Mouse (Mus musculus) liver, adult 2 months (tissue): ENCODE results near the gene Med20. TPM values are rescaled to one million over a fixed set of nuclear protein-coding genes. Genes with fewer than 3 reads are reported as not detected.
"Not testable (repeated sequence)": the region's sequence is repeated elsewhere in the genome, so short reads cannot be mapped to it uniquely, and the experiment has no call there.

Experiments used
- DNase-seq: peaks from one replicate; pipeline ENCODE4 v3.0.0-alpha.2; 2011; ENCODE audit warnings: low read depth, low spot score; ENCODE audit errors: extremely low read depth
- H3K27ac ChIP-seq: fragments of 200-500 bp; replicated peaks from 2 replicates; pipeline ENCODE4 v1.5.1; 2012; ENCODE audit warnings: low read depth, mild to moderate bottlenecking, control low read depth, inconsistent platforms, low read length; ENCODE audit not compliant: insufficient read depth
- H3K27me3 ChIP-seq: fragments of 200-500 bp; 2 replicates; pipeline ENCODE4 v1.6.1; 2012; ENCODE audit warnings: mild to moderate bottlenecking, moderate library complexity, low read length, inconsistent platforms; ENCODE audit not compliant: control insufficient read depth, insufficient read depth
- H3K36me3 ChIP-seq: fragments of 200-500 bp; 2 replicates; pipeline ENCODE4 v1.6.1; 2012; ENCODE audit warnings: low read length, inconsistent platforms; ENCODE audit not compliant: control insufficient read depth, insufficient read depth
- H3K4me1 ChIP-seq: fragments of 200-500 bp; 2 replicates; pipeline ENCODE4 v1.6.1; 2011; ENCODE audit warnings: low read length; ENCODE audit not compliant: control insufficient read depth, insufficient read depth
- H3K4me3 ChIP-seq: fragments of 200-500 bp; 2 replicates; pipeline ENCODE4 v1.5.1; 2011; ENCODE audit warnings: low read depth, mild to moderate bottlenecking, control low read depth, low read length, moderate library complexity; ENCODE audit not compliant: insufficient read depth
- H3K79me2 ChIP-seq: fragments of 200-500 bp; 2 replicates; pipeline ENCODE4 v1.6.1; 2012; ENCODE audit warnings: inconsistent platforms, mild to moderate bottlenecking, low read length, moderate library complexity; ENCODE audit not compliant: control insufficient read depth, insufficient read depth
- H3K9ac ChIP-seq: fragments of 200-500 bp; 2 replicates; pipeline ENCODE4 v1.6.1; 2012; ENCODE audit warnings: low read depth, mild to moderate bottlenecking, control low read depth, inconsistent platforms, low read length
- CTCF ChIP-seq: fragments of 200-500 bp; IDR thresholded peaks from 2 replicates; pipeline ENCODE4 v1.5.1; 2011; ENCODE audit warnings: low read depth, low read length, control low read depth
- POLR2A ChIP-seq: fragments of 200-500 bp; IDR thresholded peaks from 2 replicates; pipeline ENCODE4 v1.6.1; 2011; ENCODE audit warnings: low read length, control low read depth; ENCODE audit not compliant: insufficient read depth; ENCODE audit errors: extremely low read depth
- WGBS: fragments of 180-500 bp; shearing (Covaris S2); methylation state at CpG from one replicate; pipeline ENCODE4 v1.1.7; 2018; 5-methylcytosine and 5-hydroxymethylcytosine counted together
- polyA plus RNA-seq: library from polyadenylated mRNA; depleted of rRNA; stranded (reverse); fragments of >200 nt; gene quantifications from 2 replicates; pipeline ENCODE4 v1.2.3, GENCODE M21; 2012
- total RNA-seq: library from RNA; depleted of rRNA; stranded (reverse); fragments of >200 nt; gene quantifications from 2 replicates; pipeline ENCODE4 v1.2.3, GENCODE M21; 2014

The Med20 gene
- total and polyA plus RNA-seq, 2 experiments: 15.0 to 19.4 TPM

DNA sequence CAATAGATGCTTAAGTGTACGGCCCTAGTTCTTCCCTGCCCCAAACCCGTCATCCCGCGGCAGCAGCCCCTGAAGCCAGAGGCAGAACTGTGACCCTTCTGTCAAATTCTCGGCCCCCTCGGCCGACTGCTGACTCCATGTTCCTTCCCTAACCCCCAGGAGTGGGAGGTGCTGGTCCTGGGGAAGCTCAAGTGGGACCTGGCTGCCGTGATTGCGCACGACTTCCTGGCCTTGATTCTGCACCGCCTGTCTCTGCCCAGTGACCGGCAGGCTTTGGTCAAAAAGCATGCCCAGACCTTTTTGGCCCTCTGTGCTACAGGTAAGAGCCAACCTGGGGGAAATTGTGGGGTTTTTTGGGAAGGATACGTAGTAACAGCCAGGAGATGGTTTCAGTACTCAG, 14.1 kb upstream of the Med20 start:
- DNase-seq: no peak
- H3K9ac ChIP-seq: no peak overlapping the region
- H3K36me3 ChIP-seq: peaks cover 5% of the 10 kb centered on the region; the same call in 1 of the 2 replicates
- peaks cover 8% of the 10 kb centered on the region for H3K4me1 ChIP-seq
- 67% methylated on average over 13 of the region's 13 CpGs for WGBS
- H3K4me3 ChIP-seq: no peak overlapping the region
- TF ChIP-seq CTCF: no peak
- no peak for TF ChIP-seq POLR2A
- no peak overlapping the region for H3K27ac ChIP-seq
- H3K79me2 ChIP-seq: peaks cover 5% of the 10 kb centered on the region; the same call in 1 of the 2 replicates
- no peaks in the 10 kb centered on the region for H3K27me3 ChIP-seq

GRCm38 (mm10) chr17:47597838-47598579, 13.4 kb upstream of the Med20 start:
- Histone ChIP-seq H3K36me3 (peaks cover 7% of the 10 kb centered on the region; the same call in 1 of the 2 replicates), H3K4me1 (peaks cover 6% of the 10 kb centered on the region), H3K79me2 (peaks cover 5% of the 10 kb centered on the region; the same call in 1 of the 2 replicates), H3K27me3 (no peaks in the 10 kb centered on the region), H3K9ac (no peak overlapping the region), H3K27ac (no peak overlapping the region), H3K4me3 (no peak overlapping the region)
- DNase-seq: peak; percentile 46
- 51% methylated on average over 10 of the region's 10 CpGs for WGBS
- no peak for TF ChIP-seq POLR2A
- peak; percentile 62 for TF ChIP-seq CTCF

GRCm38 (mm10) chr17:47598580-47599304, 12.6 kb upstream of the Med20 start:
- not testable (repeated sequence) for H3K79me2 ChIP-seq, DNase-seq, H3K27ac ChIP-seq, H3K36me3 ChIP-seq, H3K4me1 ChIP-seq, H3K27me3 ChIP-seq, H3K4me3 ChIP-seq, H3K9ac ChIP-seq
- WGBS: 75% methylated on average over 10 of the region's 10 CpGs

- no peak overlapping the region for H3K27ac ChIP-seq
- H3K79me2 ChIP-seq: 0 out of 2 replicates have a peak, but pooled peaks cover under 1% of the 10 kb centered on the region
- no peak overlapping the region for H3K9ac ChIP-seq
- no peak overlapping the region for H3K4me3 ChIP-seq
- TF ChIP-seq CTCF: no peak
- WGBS: 70% methylated on average over 11 of the region's 11 CpGs
- H3K4me1 ChIP-seq: peaks cover 3% of the 10 kb centered on the region
- peaks cover 8% of the 10 kb centered on the region; the same call in 1 of the 2 replicates for H3K36me3 ChIP-seq
- no peaks in the 10 kb centered on the region for H3K27me3 ChIP-seq
- DNase-seq: peak; percentile 20
These were observed 11.7 kb upstream of the Med20 start for GRCm38 (mm10) chr17:47599511-47600297.

- H3K79me2 ChIP-seq: no peaks in the 10 kb centered on the region
- peaks cover 3% of the 10 kb centered on the region for H3K4me1 ChIP-seq
- no peak overlapping the region for H3K27ac ChIP-seq
- WGBS: 88% methylated on average over 13 of the region's 13 CpGs
- H3K27me3 ChIP-seq: no peaks in the 10 kb centered on the region
- DNase-seq: no peak
- TF ChIP-seq CTCF: no peak
- no peak for TF ChIP-seq POLR2A
- no peak overlapping the region for H3K9ac ChIP-seq
- H3K36me3 ChIP-seq: peaks cover 8% of the 10 kb centered on the region; the same call in 1 of the 2 replicates
- H3K4me3 ChIP-seq: no peak overlapping the region
These were observed 10.6 kb upstream of the Med20 start for GRCm38 (mm10) chr17:47600601-47601388.
